Mouse (Mus musculus): ENCODE measurements around the gene Pctp.

GRCm38 (mm10) chr11:90031076-90031475 is 28.4 kb upstream of the Pctp start:
- TF ChIP-seq MYB (IDR thresholded peaks at IDR 0.05; ENCODE audit: low read depth, low read length), result no peak
- TF ChIP-seq JUND (IDR thresholded peaks at IDR 0.05; ENCODE audit: low read depth, low read length), result no peak
- TF ChIP-seq CTCF (IDR thresholded peaks at IDR 0.05 in 2 of 3, conservative IDR thresholded peaks at IDR 0.05 in 1 of 3; ENCODE audit: control insufficient read depth in 1 of 3, insufficient read depth in 1 of 3, low read depth in 2 of 3, low read length in 3 of 3, poor library complexity in 1 of 3, severe bottlenecking in 1 of 3), result no peak
- TF ChIP-seq ETS1 (IDR thresholded peaks at IDR 0.05; ENCODE audit: low read depth, low read length), result no peak
- TF ChIP-seq USF1 (IDR thresholded peaks at IDR 0.05; ENCODE audit: low read depth, low read length), result no peak
- TF ChIP-seq POLR2A (IDR thresholded peaks at IDR 0.05; ENCODE audit: control insufficient read depth in 1 of 2, insufficient read depth in 1 of 2, low read depth in 1 of 2, low read length in 2 of 2, poor library complexity in 1 of 2), result no peak
- no peak for TF ChIP-seq E2F4 (IDR thresholded peaks at IDR 0.05; ENCODE audit: borderline replicate concordance, low read depth, low read length)
- no peak for TF ChIP-seq MAZ (IDR thresholded peaks at IDR 0.05; ENCODE audit: low read depth, low read length)
- no peak for TF ChIP-seq ZC3H11A (IDR thresholded peaks at IDR 0.05; ENCODE audit: low read depth, low read length)
- TF ChIP-seq TCF12 (IDR thresholded peaks at IDR 0.05; ENCODE audit: low read depth, low read length), result no peak
- TF ChIP-seq NRF1 (IDR thresholded peaks at IDR 0.05; ENCODE audit: insufficient read depth, low read depth, low read length, poor library complexity, severe bottlenecking), result no peak
- no peak for TF ChIP-seq MYC (IDR thresholded peaks at IDR 0.05; ENCODE audit: low read depth, low read length)
- TF ChIP-seq ZKSCAN1 (IDR thresholded peaks at IDR 0.05; ENCODE audit: low read depth, low read length), result no peak
